Mouse (Mus musculus) stomach, postnatal 0 days (tissue): ENCODE measurements around the gene Hspb1.

Experiments
- CTCF ChIP-seq: IDR thresholded peaks from 2 replicates; pipeline ENCODE4 v1.5.1; 2016; ENCODE audit warnings: antibody characterized with exemption, low read depth, mild to moderate bottlenecking, moderate library complexity
- EP300 ChIP-seq: optimal IDR thresholded peaks from 2 replicates; pipeline ENCODE3; 2016; ENCODE audit warnings: antibody characterized with exemption

- TF ChIP-seq CTCF (no peak), EP300 (no peak)
These were observed 32.2 kb downstream of the Hspb1 start for GRCm38 (mm10) chr5:135919902-135920301.
